Mouse (Mus musculus): ENCODE results near the gene Frat1. TPM values are rescaled to one million over a fixed set of nuclear protein-coding genes. Genes with fewer than 3 reads are reported as not detected.

Gene Frat1
- total and polyA plus RNA-seq, 2 experiments from 2014 or later = 26.6 to 27.0 TPM

GRCm38 (mm10) chr19:41813374-41813773 is 16.4 kb upstream of the Frat1 start:
- WGBS = 95% methylated on average over 4 of the region's 4 CpGs
- no peak for TF ChIP-seq CTCF (IDR thresholded peaks at IDR 0.05; ENCODE audit: low read depth)
- Histone ChIP-seq H3K9ac (replicated peaks; ENCODE audit: low read length) (no peak overlapping the region), H3K4me3 (ENCODE audit: low read length) (no peak overlapping the region), H3K27ac (no peak overlapping the region), H3K9me3 (ENCODE audit: low read length) (no peaks in the 10 kb centered on the region), H3K4me2 (ENCODE audit: low read depth, low read length) (no peak overlapping the region), H3K36me3 (ENCODE audit: insufficient read depth, low read length) (no peaks in the 10 kb centered on the region), H3K4me1 (ENCODE audit: insufficient read depth, low read length) (no peaks in the 10 kb centered on the region), H3K27me3 (ENCODE audit: insufficient read depth, low read length) (no peaks in the 10 kb centered on the region)
- DNase-seq (ENCODE audit: low spot score) (no peak), ATAC-seq (no peak)

- Histone ChIP-seq H3K9me3 (ENCODE audit: low read length) (no peaks in the 10 kb centered on the region), H3K27ac (no peak overlapping the region), H3K4me1 (ENCODE audit: insufficient read depth, low read length) (no peaks in the 10 kb centered on the region), H3K36me3 (ENCODE audit: insufficient read depth, low read length) (no peaks in the 10 kb centered on the region), H3K9ac (replicated peaks; ENCODE audit: low read length) (no peak overlapping the region), H3K4me3 (ENCODE audit: low read length) (no peak overlapping the region), H3K4me2 (ENCODE audit: low read depth, low read length) (no peak overlapping the region), H3K27me3 (ENCODE audit: insufficient read depth, low read length) (no peaks in the 10 kb centered on the region)
- WGBS = 78% methylated on average over 5 of the region's 5 CpGs
- ATAC-seq (no peak), DNase-seq (ENCODE audit: low spot score) (no peak)
- no peak for TF ChIP-seq CTCF (IDR thresholded peaks at IDR 0.05; ENCODE audit: low read depth)
These were observed 13.4 kb upstream of the Frat1 start for GRCm38 (mm10) chr19:41816410-41816809.

GRCm38 (mm10) chr19:41816915-41817314 is 12.9 kb upstream of the Frat1 start:
- Histone ChIP-seq H3K36me3 (ENCODE audit: insufficient read depth, low read length) (no peaks in the 10 kb centered on the region), H3K9ac (replicated peaks; ENCODE audit: low read length) (no peak overlapping the region), H3K4me3 (ENCODE audit: low read length) (no peak overlapping the region), H3K9me3 (ENCODE audit: low read length) (no peaks in the 10 kb centered on the region), H3K27ac (no peak overlapping the region), H3K27me3 (ENCODE audit: insufficient read depth, low read length) (no peaks in the 10 kb centered on the region), H3K4me1 (ENCODE audit: insufficient read depth, low read length) (no peaks in the 10 kb centered on the region), H3K4me2 (ENCODE audit: low read depth, low read length) (no peak overlapping the region)
- ATAC-seq (no peak), DNase-seq (ENCODE audit: low spot score) (no peak)
- 69% methylated on average over 5 of the region's 5 CpGs for WGBS
- no peak for TF ChIP-seq CTCF (IDR thresholded peaks at IDR 0.05; ENCODE audit: low read depth)

GRCm38 (mm10) chr19:41817325-41817724 is 12.4 kb upstream of the Frat1 start:
- Histone ChIP-seq H3K9me3 (ENCODE audit: low read length) (no peaks in the 10 kb centered on the region), H3K9ac (replicated peaks; ENCODE audit: low read length) (no peak overlapping the region), H3K4me3 (ENCODE audit: low read length) (no peak overlapping the region), H3K4me1 (ENCODE audit: insufficient read depth, low read length) (no peaks in the 10 kb centered on the region), H3K36me3 (ENCODE audit: insufficient read depth, low read length) (no peaks in the 10 kb centered on the region), H3K4me2 (ENCODE audit: low read depth, low read length) (no peak overlapping the region), H3K27ac (no peak overlapping the region), H3K27me3 (ENCODE audit: insufficient read depth, low read length) (no peaks in the 10 kb centered on the region)
- ATAC-seq (peak; percentile 51; the same call in 1 of the 2 replicates), DNase-seq (ENCODE audit: low spot score) (peak; percentile 23)
- TF ChIP-seq CTCF (IDR thresholded peaks at IDR 0.05; ENCODE audit: low read depth) = no peak
- WGBS = 54% methylated on average over 10 of the region's 10 CpGs

DNA sequence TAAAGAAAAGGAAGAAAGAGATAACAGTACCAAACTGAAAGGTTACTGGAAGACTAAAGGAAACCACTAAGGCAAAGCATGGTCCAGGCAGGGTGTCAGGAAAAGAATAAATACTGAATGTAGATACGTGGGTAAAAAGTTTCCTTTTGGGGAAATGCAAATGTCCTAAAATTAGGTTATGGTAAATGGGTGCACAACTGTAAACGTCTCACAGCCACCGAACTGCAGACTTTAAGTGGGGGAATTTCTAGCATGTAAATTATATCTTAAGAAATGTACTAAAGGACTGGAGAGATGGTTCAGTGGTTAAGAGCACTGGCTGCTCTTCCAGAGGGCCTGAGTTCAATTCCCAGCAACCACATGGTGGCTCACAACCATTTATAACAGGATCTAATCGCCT is 11.0 kb upstream of the Frat1 start:
- TF ChIP-seq CTCF (IDR thresholded peaks at IDR 0.05; ENCODE audit: low read depth) = no peak
- no peak overlapping the region for H3K4me3 ChIP-seq (ENCODE audit: low read length)

DNA sequence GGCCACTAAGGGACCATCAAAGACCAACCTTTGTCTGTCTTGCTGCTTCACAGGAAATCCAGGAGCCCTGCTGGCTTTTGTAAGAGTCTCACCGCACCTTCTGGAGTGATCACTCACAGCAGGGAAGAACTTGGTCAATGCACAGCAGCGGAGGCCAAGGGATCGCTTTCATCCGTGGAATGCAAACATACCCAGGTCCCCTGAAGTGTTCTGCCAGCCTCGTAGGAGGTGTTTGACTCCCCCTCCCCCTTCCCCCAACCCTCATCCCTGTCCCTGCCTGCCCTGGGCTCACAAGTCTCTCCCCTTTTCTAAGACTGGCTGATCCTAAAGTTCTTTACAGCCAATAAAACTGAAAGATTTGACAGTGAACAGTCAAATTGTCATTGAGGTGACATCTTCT is 8.3 kb upstream of the Frat1 start:
- DNase-seq (ENCODE audit: low spot score) (no peak), ATAC-seq (no peak)
- Histone ChIP-seq H3K9me3 (ENCODE audit: low read length) (no peaks in the 10 kb centered on the region), H3K4me1 (ENCODE audit: insufficient read depth, low read length) (no peaks in the 10 kb centered on the region), H3K4me2 (ENCODE audit: low read depth, low read length) (no peak overlapping the region), H3K9ac (replicated peaks; ENCODE audit: low read length) (no peak overlapping the region), H3K27ac (no peak overlapping the region), H3K27me3 (ENCODE audit: insufficient read depth, low read length) (no peaks in the 10 kb centered on the region), H3K4me3 (ENCODE audit: low read length) (no peak overlapping the region), H3K36me3 (ENCODE audit: insufficient read depth, low read length) (no peaks in the 10 kb centered on the region)
- TF ChIP-seq CTCF (IDR thresholded peaks at IDR 0.05; ENCODE audit: low read depth) = no peak
- 20% methylated on average over 5 of the region's 5 CpGs for WGBS

More for the DNA sequence above, 11.0 kb upstream of the Frat1 start:
- ATAC-seq = no peak
- no peaks in the 10 kb centered on the region for H3K4me1 ChIP-seq (ENCODE audit: insufficient read depth, low read length)
- H3K4me2 ChIP-seq (ENCODE audit: low read depth, low read length) = no peak overlapping the region
- 84% methylated on average over 4 of the region's 4 CpGs for WGBS
- no peaks in the 10 kb centered on the region for H3K27me3 ChIP-seq (ENCODE audit: insufficient read depth, low read length)
- H3K9me3 ChIP-seq (ENCODE audit: low read length) = no peaks in the 10 kb centered on the region
- no peak overlapping the region for H3K27ac ChIP-seq
- DNase-seq (ENCODE audit: low spot score) = no peak
- H3K36me3 ChIP-seq (ENCODE audit: insufficient read depth, low read length) = no peaks in the 10 kb centered on the region
- no peak overlapping the region for H3K9ac ChIP-seq (replicated peaks; ENCODE audit: low read length)

GRCm38 (mm10) chr19:41822589-41822988 is 7.2 kb upstream of the Frat1 start:
- TF ChIP-seq CTCF (IDR thresholded peaks at IDR 0.05; ENCODE audit: low read depth) = no peak
- Histone ChIP-seq H3K27me3 (ENCODE audit: insufficient read depth, low read length) (no peaks in the 10 kb centered on the region), H3K4me3 (ENCODE audit: low read length) (no peak overlapping the region), H3K9me3 (ENCODE audit: low read length) (no peaks in the 10 kb centered on the region), H3K4me2 (ENCODE audit: low read depth, low read length) (no peak overlapping the region), H3K9ac (replicated peaks; ENCODE audit: low read length) (no peak overlapping the region), H3K36me3 (ENCODE audit: insufficient read depth, low read length) (no peaks in the 10 kb centered on the region), H3K4me1 (ENCODE audit: insufficient read depth, low read length) (no peaks in the 10 kb centered on the region), H3K27ac (no peak overlapping the region)
- DNase-seq (ENCODE audit: low spot score) (no peak), ATAC-seq (no peak)
- WGBS = 88% methylated on average over 1 of the region's 1 CpGs
